Mouse (Mus musculus) megakaryocyte, adult 5-6 weeks (primary cell): ENCODE measurements around the gene Edem1. TPM values are rescaled to one million over a fixed set of nuclear protein-coding genes. Genes with fewer than 3 reads are reported as not detected.
A peak's percentile ranks its signal among the peaks of the same experiment; 100 is the strongest.

Source experiments
- ATAC-seq: 2 replicates; pipeline ENCODE4 v1.8.0; 2016; ENCODE audit warnings: mild to moderate bottlenecking, inconsistent platforms; ENCODE audit not compliant: poor library complexity, severe bottlenecking
- total RNA-seq, 2 experiments: library from RNA; stranded (forward) in 1 of 2; stranded (reverse) in 1 of 2; fragments of 153-499, 151-499 nt in 1 of 2; fragments of 221-1000, 200-1000 nt in 1 of 2; gene quantifications; 2 replicates each; pipeline versions ENCODE4 v1.2.3 to v1.2.4; 2015 to 2017

Gene Edem1
- total RNA-seq (2015) (133 and 149 TPM in 2 replicates), total RNA-seq (2017) (118 and 136 TPM in 2 replicates)

- peak; percentile 72 for ATAC-seq
Measured at GRCm38 (mm10) chr6:108828234-108828868, at the start of gene Edem1. TSS of gene Edem1 (plus strand) at chr6:108828641.

GRCm38 (mm10) chr6:108781865-108782264 lies 46.6 kb upstream of the Edem1 start:
- peak; percentile 49 for ATAC-seq

DNA sequence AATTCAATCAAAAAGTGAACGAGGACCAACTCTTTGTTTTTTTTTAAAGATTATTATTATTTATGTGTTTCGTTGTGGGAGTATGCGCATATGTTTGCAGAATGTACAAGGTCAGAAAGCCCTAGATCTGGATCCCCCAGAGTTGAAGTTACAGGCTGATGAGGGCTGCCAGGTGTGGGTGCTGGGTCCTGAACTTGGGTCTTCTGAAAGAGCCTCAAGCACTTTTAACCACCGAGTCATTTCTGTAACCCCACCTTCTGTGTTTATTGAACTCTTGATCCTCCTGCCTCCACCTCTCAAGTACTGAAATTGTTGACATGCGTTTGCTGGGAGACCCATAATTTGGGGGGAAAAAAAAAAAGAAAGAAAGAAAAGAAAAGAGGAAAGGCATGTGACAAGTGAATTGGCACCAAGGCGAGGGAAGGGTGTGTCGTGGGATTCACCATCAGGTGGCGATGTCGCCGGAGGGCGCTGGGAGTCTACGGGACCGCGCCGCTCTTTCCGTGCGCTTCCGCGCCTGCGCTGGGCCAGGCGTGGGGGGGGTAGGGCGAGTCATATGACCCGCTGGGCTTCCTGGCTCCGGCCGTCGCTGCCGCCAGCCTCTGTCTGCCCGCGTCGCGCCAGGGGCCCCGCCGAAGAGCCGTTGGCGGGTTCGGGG lies 45.8 kb upstream of the Edem1 start, which contains the start of gene Arl8b:
Gene Arl8b (plus strand): TSS at position 574 of the 658 bp plus-strand sequence.
- ATAC-seq: peak; percentile 87

GRCm38 (mm10) chr6:108783184-108783881 lies 45.1 kb upstream of the Edem1 start:
- ATAC-seq: peak; percentile 8

DNA sequence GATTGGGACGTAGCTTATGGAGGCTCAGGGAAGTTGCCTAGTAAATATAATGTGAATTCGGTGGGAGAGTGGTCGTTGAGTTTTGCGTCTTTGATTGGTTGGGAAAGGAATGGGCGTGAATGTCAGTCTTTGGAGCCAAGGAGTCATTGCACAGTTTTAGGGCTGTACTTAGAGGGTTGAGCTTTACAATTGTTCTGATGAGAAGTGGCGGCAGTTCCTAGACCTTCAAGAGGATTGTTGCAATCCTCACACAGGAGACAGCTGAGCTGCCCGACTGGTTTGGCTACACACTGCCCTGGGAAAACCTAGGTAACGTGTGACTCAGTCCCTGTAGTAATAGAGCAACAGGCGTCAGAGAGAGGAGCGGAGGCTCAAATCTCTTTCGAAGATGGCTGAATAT lies 44.4 kb upstream of the Edem1 start:
- no peak for ATAC-seq

- peak; percentile 34 for ATAC-seq
Measured at GRCm38 (mm10) chr6:108784796-108785195, 43.6 kb upstream of the Edem1 start.

GRCm38 (mm10) chr6:108785551-108785950 lies 42.9 kb upstream of the Edem1 start:
- ATAC-seq: no peak

DNA sequence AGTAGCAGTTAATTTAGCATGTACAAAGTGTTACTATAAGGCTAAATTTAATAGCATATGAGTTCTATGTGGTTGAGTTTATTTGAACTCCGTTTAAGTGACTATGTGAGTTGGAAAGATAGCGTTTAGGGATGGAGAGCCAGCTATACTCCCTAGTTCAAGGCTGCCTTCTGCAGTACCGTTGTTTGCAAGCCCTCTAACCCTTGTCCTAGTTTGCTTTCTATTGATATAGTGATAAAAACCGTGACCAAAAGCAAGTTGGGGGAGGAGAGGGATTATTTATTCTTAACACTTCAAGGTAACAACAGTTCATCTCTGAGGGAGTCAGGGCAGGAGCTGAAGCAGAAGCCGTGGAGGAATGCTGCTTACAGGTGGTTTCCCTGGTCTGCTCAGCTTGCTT lies 36.9 kb upstream of the Edem1 start:
- no peak for ATAC-seq

GRCm38 (mm10) chr6:108795912-108796311 lies 32.5 kb upstream of the Edem1 start:
- no peak for ATAC-seq

GRCm38 (mm10) chr6:108796706-108797105 lies 31.7 kb upstream of the Edem1 start:
- ATAC-seq: no peak

DNA sequence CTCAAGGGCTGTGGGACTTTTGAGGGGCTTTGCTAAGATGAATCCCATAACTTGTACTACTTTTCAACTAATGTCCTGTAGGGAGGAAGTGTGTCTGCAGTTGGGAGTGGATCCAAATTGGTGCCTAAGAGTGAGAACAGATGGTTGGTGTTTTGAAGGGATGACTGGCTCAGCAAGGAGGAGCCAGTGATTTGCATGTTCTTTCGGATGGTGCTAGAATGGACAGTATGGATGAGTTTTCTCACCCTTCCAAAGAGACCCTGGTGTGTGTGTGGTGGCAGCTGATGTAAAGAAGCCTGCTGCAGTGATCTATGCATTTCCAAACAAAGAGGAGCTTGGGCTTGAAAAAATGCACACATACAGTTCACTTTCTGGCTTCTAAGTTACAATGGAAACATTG lies 23.2 kb upstream of the Edem1 start:
- no peak for ATAC-seq

- no peak for ATAC-seq
Measured at GRCm38 (mm10) chr6:108805871-108806270, 22.6 kb upstream of the Edem1 start.

GRCm38 (mm10) chr6:108807446-108807845 lies 21.0 kb upstream of the Edem1 start:
- no peak; the same call in 1 of the 2 replicates for ATAC-seq

GRCm38 (mm10) chr6:108808786-108809185 lies 19.7 kb upstream of the Edem1 start:
- ATAC-seq: peak; percentile 67

DNA sequence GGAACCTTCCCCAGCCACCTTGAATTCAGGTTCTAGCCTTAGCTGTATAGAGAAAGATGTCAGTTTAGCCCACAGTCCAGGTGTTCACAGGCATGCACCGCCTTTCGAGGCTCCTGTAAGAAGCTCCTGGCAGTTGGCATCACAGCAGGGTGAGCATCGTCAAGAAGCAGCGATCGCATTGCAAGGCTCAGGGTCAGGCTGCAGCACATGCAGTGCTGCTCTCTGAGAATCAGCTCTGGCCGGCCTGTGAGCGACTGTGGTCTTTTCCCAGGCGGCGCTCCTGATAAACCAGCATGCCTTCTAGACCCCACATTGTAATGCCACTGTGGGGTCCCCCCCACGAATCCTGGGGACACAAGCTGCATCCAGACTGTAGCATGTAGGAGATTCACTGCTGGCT lies 18.2 kb upstream of the Edem1 start:
- no peak for ATAC-seq

- ATAC-seq: no peak
Measured at GRCm38 (mm10) chr6:108812134-108812533, 16.3 kb upstream of the Edem1 start.

- ATAC-seq: no peak
Measured at GRCm38 (mm10) chr6:108817510-108817909, 10.9 kb upstream of the Edem1 start.

DNA sequence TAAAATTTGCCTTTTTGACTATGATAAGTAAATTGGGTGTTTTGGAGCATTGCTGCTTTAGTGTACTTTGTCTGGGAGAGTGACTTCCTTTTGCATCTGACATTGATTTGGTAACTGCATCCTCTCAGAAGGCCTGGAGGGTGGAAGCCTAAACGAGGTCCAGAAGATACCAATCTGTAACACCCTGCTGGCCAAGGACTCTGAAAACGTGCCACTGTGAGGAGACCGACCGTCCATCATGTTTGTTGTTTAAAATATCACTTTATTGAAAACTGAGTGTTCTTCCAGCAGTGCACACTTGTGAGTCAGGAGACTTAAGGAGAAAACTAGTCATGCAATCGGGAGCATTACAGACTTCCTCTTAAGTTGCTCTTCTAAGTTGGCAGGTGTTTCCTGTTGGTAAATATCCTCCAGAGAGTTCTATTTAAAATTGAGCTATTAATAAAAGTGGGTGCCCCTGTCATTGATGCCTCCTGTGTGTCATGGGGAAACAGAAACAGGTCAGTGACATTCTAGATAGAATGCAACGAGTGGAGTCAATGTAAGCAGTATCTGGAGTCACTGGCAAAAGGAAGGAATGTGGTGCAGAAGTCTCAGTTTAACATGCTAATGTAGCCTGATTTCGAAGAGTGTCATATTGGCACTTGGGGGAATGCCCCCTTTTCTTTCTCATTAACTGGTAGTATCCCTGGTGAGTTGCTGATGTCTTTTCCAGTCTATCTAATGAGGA lies 3.5 kb upstream of the Edem1 start:
- ATAC-seq: peak; percentile 8; the same call in 1 of the 2 replicates

- no peak for ATAC-seq
Measured at GRCm38 (mm10) chr6:108826070-108826469, 2.4 kb upstream of the Edem1 start.

- ATAC-seq: no peak
Measured at GRCm38 (mm10) chr6:108827336-108827920, 1.0 kb upstream of the Edem1 start.

DNA sequence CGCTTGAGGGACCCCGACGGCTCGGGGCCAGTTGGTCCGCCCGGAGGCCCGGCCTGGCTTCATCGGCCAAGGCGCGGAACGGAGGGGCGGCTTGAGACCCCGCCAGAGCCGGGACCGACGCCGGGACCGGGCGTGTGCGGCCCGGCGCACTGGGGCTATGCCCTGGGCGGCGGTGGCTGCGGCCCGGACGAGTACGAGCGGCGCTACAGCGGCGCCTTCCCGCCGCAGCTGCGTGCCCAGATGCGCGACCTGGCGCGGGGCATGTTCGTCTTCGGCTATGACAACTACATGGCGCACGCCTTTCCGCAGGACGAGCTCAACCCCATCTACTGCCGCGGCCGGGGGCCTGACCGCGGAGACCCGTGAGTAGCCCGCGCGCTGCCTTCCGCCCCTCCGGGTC lies 431 bp downstream of the Edem1 start:
- peak; percentile 1 for ATAC-seq
